Mouse (Mus musculus): ENCODE data around the gene Camkk2.

The Camkk2 gene

DNA sequence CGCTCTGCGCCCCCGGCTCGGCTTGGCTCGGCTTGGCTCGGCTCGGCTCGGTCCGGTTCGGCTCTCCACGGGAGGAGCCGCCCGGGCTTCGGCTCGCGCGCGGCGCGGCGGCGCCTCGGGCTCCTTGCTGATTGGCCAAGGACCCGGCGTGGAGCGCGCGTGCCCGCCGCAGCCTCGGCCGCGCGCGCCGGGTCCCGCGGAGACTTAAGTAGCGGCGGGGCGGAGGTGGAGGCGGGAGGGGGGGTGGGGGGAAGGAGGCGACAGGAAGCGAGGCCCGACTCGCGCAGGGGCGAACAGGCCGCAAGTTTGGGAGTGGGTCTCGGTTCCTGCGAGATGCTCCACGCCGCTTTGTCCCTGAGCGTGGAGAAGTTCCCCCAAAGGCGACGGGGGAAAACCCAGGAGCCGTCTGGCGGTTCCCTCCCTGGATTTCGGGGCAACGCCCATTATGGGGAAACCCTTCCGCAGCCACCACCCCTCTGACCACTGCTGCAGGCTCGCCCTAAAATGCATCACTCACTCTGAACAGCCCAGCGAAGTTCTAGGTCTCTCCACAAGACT is at the start of gene Camkk2:
Gene Camkk2, minus strand, starts transcription at position 133 of the 558 bp plus-strand sequence.
- peak; percentile 81 for DNase-seq

DNA sequence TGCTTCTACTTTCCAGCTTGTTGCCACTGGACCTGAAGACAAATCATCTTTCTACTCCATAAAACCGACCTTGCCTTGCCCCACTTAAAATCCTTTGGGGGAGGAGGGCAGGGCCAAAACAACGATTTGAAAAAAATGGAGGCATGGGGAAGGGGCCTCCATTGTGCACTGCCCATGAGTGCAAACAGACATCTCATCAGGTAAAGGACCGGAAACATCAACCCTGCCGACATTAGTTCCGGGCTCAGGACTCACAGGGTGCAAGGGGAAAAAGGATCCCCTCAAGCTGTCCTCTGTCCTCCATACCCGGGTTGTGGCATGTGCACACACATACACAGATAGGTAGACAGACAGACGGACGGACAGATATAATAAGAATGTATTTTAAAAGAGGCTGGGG is 45.9 kb upstream of the Camkk2 start:
- no peak for DNase-seq

GRCm38 (mm10) chr5:122824450-122824849 is 45.2 kb upstream of the Camkk2 start:
- DNase-seq = no peak

DNA sequence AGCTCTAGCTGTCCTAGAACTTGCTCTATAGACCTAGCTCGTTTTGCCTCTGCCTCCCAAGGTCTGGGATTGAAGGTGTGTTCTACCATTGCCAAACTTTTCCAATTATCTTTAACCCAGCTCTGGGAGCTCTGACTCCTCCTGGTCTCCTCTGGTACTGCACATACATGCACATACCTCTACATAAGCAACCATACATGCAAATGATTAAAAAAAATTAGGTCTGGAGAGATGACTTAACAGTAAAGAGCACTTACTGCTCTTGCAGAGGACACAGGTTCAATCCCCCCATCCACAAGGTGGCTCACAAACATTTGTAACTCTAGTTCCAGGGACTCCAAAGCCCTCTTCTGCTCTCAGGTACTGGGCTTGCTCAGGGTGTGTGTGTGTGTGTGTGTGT is 44.8 kb upstream of the Camkk2 start:
- DNase-seq = no peak

- no peak for DNase-seq
Measured at GRCm38 (mm10) chr5:122822441-122822840, 43.2 kb upstream of the Camkk2 start.

- no peak for DNase-seq
Measured at GRCm38 (mm10) chr5:122821524-122821885, 42.3 kb upstream of the Camkk2 start.

DNA sequence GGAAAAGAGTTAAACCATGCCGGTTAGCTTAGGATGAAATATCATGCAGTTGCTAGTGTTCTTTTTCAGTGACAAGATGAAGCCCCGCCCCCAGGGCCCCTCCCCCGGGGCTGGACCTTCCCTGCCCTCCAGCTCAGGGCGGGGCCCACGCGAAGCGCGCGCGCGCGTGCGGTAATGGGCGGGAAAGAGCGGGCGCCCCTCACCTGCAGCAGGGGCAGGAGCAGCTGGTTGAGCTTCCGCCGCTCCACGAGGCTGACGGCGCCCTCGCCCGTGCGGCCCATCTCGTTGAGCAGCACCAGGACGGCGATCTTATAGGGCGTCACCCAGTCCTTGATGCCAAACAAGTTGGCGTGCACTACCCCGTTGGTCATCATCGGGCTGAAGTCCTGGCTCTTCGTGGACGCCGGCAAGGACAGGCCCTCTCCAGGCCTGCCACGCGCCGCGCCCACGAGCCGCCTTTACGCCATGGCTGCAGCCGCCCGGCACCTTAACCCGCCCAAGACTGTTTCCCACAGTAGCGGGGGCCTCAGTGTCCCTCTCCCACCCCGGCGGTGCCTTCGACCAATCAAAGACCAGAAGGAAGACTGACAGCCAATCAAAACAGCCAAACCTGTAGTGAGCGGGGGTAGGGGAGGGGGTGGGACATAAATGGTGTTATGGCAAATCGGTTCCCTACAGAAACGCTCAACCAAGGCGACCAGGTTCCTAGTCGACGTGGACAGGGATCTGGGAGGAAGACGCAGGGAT is 41.7 kb upstream of the Camkk2 start, which contains the start of gene Anapc5:
Gene Anapc5, minus strand, starts transcription at position 563 of the 747 bp plus-strand sequence.
- DNase-seq = peak; percentile 95

DNA sequence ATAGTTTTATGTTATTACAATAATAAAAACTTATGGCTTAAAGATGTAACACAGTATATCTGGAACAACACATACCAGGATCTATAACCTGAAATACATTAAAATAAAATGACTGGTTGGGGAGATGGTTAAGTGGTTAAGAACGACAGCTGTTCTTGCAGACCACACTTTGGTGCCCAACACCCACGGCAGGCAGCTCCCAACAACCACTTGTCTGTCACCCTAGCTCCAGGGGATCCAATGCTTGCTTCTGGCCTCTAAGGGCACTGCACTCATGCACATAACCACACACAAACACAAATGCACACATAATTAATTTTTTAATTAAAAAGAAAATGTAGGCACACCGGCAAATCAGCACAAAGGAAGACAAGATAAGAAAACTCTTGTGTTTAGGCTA is 33.5 kb upstream of the Camkk2 start:
- no peak for DNase-seq

DNA sequence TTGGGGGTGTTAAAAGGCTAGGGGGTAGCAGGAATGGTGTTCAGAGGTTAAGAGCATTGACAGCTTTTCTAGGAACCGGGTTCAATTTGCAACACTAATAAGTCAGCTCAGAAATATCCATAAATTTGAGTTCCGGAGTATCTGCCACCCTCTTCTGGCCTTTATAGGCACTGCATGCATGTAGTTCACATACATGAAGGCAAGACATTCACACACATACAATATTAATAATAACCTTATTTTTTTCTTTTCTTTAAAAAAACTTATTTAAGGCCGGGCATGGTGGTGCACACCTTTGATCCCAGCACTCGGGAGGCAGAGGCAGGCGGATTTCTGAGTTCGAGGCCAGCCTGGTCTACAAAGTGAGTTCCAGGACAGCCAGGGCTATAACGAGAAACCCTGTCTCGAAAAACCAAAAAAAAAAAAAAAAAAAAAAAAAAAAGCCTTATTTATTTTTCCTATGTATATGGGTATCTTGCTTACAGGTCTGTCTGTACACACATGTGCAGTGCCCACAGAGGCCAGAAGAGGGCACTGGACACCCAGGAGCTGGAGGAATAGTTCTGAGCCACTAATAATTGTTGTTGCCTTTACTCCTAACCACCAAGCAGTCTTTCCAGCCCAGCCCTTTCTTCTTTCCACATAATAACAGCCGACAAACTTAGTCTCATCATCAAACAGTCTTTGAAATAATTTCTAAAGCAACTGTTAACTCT is 32.3 kb upstream of the Camkk2 start:
- DNase-seq = peak; percentile 79

GRCm38 (mm10) chr5:122805503-122805902 is 26.3 kb upstream of the Camkk2 start:
- no peak for DNase-seq

- DNase-seq = peak; percentile 91
Measured at GRCm38 (mm10) chr5:122802706-122803105, 23.5 kb upstream of the Camkk2 start.

GRCm38 (mm10) chr5:122801684-122802083 is 22.5 kb upstream of the Camkk2 start:
- DNase-seq = no peak

- DNase-seq = peak; percentile 84
Measured at GRCm38 (mm10) chr5:122800345-122801010, 21.3 kb upstream of the Camkk2 start.

DNA sequence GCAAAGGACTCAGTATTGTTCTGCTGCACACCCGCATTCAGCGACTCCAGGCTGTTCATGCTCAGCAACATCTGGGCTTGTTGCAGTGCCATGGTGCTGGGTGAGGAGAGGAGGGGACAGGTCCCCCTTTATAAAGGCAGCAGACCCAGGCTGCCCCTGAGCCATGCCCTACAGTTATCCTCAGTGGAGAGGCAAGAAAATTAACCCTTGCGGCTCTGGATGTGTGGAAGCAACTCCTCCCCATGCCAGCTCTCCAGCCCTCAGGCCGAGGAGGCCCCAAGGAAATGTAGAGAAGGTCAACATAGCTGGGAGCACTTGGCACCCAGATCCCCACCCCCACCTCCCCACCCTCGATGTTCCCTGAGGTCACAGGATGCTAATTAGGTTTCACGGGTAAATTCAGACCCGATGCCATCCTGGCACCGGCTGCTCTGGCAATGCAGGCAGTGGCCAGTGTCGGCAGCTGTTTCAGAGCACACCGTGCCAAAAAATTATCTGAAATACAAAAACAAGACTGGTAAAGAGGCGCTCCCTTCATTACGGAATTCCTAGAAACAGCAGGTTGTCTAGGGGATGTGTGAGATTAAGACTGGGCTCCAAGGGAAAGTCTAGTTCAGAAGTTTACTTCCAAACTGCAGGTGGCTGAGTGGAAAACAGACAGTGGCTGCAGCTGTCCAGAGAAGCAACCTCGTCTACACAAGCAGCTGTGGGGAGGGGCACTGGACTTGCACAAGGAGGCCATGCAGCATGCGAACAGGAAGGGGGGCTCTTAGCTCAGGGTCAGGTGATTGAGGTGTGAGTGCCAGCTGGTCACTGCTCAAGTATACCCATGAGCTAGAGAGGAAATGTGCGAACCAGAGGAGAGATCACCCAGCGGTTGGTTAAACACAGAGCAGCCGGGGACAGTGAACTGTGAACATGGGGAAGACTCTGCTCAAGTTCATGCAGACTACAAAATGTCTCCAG is 20.5 kb upstream of the Camkk2 start:
- peak; percentile 76 for DNase-seq

DNA sequence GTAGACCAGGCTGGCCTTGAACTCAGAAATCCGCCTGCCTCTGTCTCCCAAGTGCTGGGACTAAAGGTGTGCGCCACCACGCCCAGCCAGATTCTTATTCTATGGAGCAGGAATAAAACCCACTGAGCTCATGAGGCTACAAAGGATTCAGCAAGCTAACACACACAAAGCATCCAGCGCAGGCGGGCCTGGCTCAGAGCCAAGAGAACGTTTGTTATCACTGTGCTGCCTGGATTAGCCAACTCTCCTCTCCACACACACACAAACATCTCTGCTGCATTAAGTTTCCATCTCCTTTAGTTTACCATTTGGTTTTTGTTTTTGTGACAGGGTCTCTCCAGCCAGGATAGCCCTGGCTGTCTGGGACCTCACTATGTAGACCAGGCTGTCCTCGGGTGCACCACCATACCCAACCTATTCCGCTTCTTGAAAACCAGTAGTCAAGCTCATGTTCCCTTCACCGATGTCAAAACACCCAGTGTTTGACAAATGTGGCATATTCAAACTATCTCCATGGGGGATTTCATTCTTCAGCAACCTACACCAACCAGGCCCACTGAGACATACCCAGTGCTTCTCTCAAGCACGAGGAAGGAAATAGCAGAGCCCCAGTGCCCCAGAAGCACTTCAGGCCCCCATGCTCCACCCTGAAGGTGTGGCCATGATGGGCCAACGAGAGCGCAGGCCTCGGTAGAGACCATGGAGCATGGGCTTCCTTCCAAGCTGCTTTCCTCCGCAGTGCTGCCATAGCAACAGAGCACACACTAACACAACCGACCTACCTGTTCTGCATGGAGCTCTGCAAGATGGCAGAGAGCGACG is 19.6 kb upstream of the Camkk2 start:
- peak; percentile 51 for DNase-seq

DNA sequence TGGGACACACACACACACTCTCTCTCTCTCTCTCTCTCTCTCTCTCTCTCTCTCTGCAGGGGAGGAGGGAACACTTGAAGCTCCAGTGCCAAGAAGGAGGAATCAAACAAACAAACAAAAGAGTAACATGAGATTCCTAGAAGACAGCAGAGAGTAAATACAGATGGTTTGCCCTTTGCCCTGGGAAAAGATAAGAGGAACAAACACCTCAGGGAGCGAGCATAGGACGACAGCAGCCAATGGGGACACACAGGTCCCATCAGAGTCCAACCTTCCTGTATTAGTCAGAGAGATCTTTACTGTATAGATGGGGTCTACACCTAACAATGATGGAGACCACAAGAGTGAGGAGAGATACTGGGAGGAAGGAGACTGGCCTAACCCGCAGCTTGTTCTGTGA is 18.7 kb upstream of the Camkk2 start:
- DNase-seq = no peak

DNA sequence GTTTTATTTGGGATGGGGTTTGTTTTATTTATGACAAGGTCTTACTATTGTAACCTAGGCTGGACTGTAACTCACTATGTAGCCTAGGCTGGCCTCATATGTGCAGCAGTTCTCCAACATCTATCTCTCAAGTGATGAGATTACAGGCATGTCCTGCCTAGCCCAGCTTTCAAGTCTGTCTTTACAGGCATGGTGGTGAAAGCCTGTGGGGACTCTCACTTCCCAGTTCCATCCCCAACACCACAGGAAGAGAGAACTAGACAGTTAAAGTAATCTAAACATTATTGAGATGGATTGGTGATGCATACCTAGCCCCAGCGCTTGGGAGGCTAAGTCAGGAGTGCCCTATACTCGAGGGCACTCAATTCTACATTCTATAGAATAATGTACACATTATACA is 9.5 kb upstream of the Camkk2 start:
- no peak for DNase-seq

DNA sequence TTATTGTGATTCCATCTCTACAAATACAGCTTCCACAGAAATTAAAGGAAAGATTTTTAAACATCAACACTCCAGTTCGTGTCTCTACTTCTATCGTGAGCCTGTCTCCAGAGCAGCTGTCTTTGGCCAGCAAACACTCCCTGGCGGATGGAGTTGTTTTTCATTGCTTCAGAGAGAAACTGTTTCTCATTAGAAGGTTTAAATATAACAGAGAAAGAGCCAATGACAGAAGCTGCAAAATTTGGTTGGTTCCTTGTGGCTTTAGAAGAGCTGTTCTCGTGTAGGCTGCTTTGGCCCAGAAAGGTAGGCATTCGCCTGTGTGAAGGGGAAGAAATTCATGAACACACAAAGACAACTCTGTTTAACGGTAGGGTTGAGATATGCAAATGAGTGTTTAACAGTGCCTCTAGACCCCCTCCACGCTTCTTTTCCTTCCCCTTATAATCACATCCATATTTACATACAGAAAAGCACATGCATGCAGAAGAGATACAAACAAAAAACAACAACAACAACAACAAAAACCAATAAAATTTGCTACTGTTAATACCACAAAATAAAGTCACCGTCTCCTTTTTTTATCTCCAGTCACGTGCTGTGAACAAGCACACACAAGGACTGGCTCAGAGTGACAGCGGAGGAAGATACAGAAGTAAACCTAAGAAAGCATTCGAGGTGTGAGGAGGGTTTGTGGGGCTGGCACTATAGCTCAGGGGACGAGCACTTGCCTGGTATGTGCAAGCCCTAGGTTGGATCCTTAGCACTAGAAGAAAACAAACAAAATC is 7.0 kb upstream of the Camkk2 start:
- no peak for DNase-seq

DNA sequence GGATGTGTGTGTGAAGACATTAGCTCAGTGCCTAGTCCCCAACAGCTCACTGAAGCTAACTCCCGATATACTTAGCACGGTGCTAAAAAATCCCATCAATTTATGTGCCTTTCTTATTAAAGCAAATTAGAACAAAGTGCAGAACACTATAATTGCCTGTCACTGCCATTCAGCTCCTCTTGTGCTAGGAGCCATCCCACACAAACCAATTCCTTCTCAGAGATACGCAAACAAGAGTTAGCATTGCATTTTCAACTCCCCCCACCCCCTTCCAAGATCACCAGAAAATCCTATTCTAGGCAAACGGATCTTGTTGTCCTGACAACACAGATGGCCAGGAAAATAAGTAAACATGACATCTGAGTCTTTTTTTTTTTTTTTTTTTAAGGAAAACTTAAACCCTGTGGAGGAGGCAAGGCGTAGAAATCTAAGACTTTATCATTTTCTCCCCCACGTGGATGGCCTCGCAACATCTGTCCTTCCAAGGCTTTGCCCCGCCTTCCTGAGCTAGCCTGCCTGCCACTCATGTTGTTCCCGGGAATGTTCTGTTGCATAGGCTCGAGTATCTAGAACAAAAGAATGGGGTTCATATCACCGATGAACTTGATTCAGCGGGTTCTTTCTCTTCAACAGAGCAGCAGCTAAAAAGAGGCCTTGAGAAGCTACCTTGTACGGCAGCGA is 4.7 kb upstream of the Camkk2 start:
- DNase-seq = no peak

- no peak for DNase-seq
Measured at GRCm38 (mm10) chr5:122782066-122782465, 2.9 kb upstream of the Camkk2 start.

Data from kidney, adult 9 months (tissue).